Mouse (Mus musculus): ENCODE measurements around the gene Psmd9. TPM values are rescaled to one million over a fixed set of nuclear protein-coding genes. Genes with fewer than 3 reads are reported as not detected.

The Psmd9 gene
- polyA plus RNA-seq (2014; fragmentation: Nextera tagmentation; extraction: Ambion mirVana): 68.3 and 69.0 TPM in 2 replicates

DNA sequence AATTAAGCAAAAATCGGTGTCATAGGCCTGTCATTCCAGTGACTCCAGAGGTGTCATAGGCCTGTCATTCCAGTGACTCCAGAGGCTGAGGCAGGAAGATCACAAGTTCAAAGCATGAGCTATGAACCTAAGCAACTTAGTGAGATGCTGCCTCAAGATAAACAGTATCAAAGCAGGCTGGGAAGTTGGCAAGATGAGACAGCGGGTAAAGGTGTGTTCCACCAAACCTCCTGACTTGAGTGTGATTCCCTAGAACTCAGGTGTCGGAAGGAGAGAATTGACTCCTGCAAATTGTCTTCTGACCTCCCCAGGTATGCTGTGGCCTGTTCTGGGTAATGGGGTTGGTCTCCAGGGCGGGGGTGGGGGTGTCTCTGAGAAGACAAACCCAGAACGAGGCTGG is at the start of gene Psmd9:
Psmd9 (plus strand) TSS at position 130 of the 400 bp plus-strand sequence.
- 0 out of 2 replicates have a peak, but pooled peaks cover 2% of the 10 kb centered on the region for H3K4me1 ChIP-seq (ENCODE audit: control insufficient read depth, insufficient read depth, low read length)
- DNase-seq (ENCODE audit: low spot score): no peak
- no peaks in the 10 kb centered on the region for H3K27me3 ChIP-seq (ENCODE audit: control insufficient read depth, insufficient read depth, low read length)
- no peaks in the 10 kb centered on the region for H3K9me3 ChIP-seq (ENCODE audit: control insufficient read depth, low read length)
- no peak within 1 kb of the TSS for H3K4me2 ChIP-seq (ENCODE audit: low read depth)
- H3K9ac ChIP-seq (ENCODE audit: low read length): no peak within 1 kb of the TSS
- 82% methylated on average over 5 of the region's 5 CpGs for WGBS
- no peak for ATAC-seq (ENCODE audit: insufficient read depth, low FRiP score, low TSS enrichment)
- H3K4me3 ChIP-seq (ENCODE audit: low read depth, low read length): no peak within 1 kb of the TSS
- H3K36me3 ChIP-seq (ENCODE audit: control insufficient read depth, insufficient read depth, low read length): peaks cover 9% of the 10 kb centered on the region
- no peak within 1 kb of the TSS for H3K27ac ChIP-seq (ENCODE audit: low read depth, low read length)

DNA sequence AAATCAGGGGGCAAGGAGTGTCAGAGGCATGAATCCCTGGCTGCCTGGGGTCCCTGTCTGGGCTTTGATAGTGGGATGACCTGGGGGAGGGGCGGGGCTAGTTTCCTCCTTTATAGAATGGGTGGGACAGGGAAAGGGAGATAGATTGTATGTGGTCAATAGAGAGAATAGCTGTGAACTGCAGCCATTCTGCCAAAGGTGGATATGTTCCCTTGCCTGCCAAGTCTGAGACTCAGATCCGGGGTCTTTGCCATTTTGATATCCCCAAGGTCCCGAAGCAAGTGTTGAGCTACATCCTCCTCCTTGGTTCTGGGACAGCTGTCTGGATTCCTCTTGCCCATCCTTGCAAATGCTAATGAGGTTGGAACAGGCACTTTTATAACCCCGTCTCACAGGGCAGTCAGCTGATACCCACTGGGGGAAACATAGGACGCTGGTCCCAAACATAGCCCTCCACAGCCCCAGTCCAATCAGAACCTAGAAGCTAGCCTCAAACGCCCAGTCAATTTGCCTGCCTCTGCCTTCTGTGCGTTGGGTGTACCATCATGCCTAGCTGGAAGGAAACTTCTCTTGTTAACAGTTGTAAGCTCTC is 48.5 kb upstream of the Psmd9 start:
- H3K9ac ChIP-seq (ENCODE audit: low read length): no peak overlapping the region
- H3K36me3 ChIP-seq (ENCODE audit: control insufficient read depth, insufficient read depth, low read length): no peaks in the 10 kb centered on the region
- no peak overlapping the region for H3K27ac ChIP-seq (ENCODE audit: low read depth, low read length)
- WGBS: 48% methylated on average over 7 of the region's 7 CpGs
- no peak overlapping the region for H3K4me3 ChIP-seq (ENCODE audit: low read depth, low read length)
- DNase-seq (ENCODE audit: low spot score): no peak
- no peak for ATAC-seq (ENCODE audit: insufficient read depth, low FRiP score, low TSS enrichment)
- H3K27me3 ChIP-seq (ENCODE audit: control insufficient read depth, insufficient read depth, low read length): no peaks in the 10 kb centered on the region
- peaks cover 4% of the 10 kb centered on the region; the same call in 1 of the 2 replicates for H3K4me1 ChIP-seq (ENCODE audit: control insufficient read depth, insufficient read depth, low read length)
- no peak overlapping the region for H3K4me2 ChIP-seq (ENCODE audit: low read depth)
- 0 out of 2 replicates have a peak, but pooled peaks cover 2% of the 10 kb centered on the region for H3K9me3 ChIP-seq (ENCODE audit: control insufficient read depth, low read length)

GRCm38 (mm10) chr5:123122181-123122580 is 47.0 kb upstream of the Psmd9 start:
- Histone ChIP-seq H3K36me3 (ENCODE audit: control insufficient read depth, insufficient read depth, low read length) (no peaks in the 10 kb centered on the region), H3K4me1 (ENCODE audit: control insufficient read depth, insufficient read depth, low read length) (peaks cover 4% of the 10 kb centered on the region; the same call in 1 of the 2 replicates), H3K4me2 (ENCODE audit: low read depth) (no peak overlapping the region), H3K27ac (ENCODE audit: low read depth, low read length) (no peak overlapping the region), H3K9me3 (ENCODE audit: control insufficient read depth, low read length) (0 out of 2 replicates have a peak, but pooled peaks cover 2% of the 10 kb centered on the region), H3K9ac (ENCODE audit: low read length) (no peak overlapping the region), H3K27me3 (ENCODE audit: control insufficient read depth, insufficient read depth, low read length) (no peaks in the 10 kb centered on the region), H3K4me3 (ENCODE audit: low read depth, low read length) (no peak overlapping the region)
- no peak for ATAC-seq (ENCODE audit: insufficient read depth, low FRiP score, low TSS enrichment)
- DNase-seq (ENCODE audit: low spot score): no peak
- 90% methylated on average over 4 of the region's 4 CpGs for WGBS

DNA sequence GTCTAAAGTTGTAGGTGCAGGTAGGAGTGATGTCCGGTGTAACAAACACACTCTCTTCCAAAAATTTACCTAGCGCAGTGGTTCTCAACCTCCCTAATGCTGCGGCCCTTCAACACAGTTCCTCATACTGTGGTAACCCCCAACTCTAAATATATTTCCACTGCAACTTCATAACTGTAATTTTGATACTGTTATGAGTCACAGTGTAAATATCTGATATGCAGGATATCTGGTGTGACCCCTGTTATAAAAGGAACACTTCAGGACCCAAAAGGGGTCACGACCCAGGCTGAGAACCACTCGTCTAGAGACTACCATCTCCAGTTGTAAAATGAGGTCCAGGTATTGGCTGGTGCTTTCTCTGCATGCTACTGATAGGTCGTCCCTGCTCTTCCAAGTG is 44.1 kb upstream of the Psmd9 start:
- Histone ChIP-seq H3K27me3 (ENCODE audit: control insufficient read depth, insufficient read depth, low read length) (no peaks in the 10 kb centered on the region), H3K36me3 (ENCODE audit: control insufficient read depth, insufficient read depth, low read length) (no peaks in the 10 kb centered on the region), H3K9ac (ENCODE audit: low read length) (no peak overlapping the region), H3K4me1 (ENCODE audit: control insufficient read depth, insufficient read depth, low read length) (peaks cover 4% of the 10 kb centered on the region; the same call in 1 of the 2 replicates), H3K27ac (ENCODE audit: low read depth, low read length) (no peak overlapping the region), H3K4me2 (ENCODE audit: low read depth) (no peak overlapping the region), H3K4me3 (ENCODE audit: low read depth, low read length) (no peak overlapping the region), H3K9me3 (ENCODE audit: control insufficient read depth, low read length) (0 out of 2 replicates have a peak, but pooled peaks cover 2% of the 10 kb centered on the region)
- no peak for DNase-seq (ENCODE audit: low spot score)
- 82% methylated on average over 6 of the region's 6 CpGs for WGBS
- no peak for ATAC-seq (ENCODE audit: insufficient read depth, low FRiP score, low TSS enrichment)

GRCm38 (mm10) chr5:123125638-123126406 is 43.4 kb upstream of the Psmd9 start:
- Histone ChIP-seq H3K4me2 (ENCODE audit: low read depth) (no peak overlapping the region), H3K4me1 (ENCODE audit: control insufficient read depth, insufficient read depth, low read length) (peaks cover 2% of the 10 kb centered on the region; the same call in 1 of the 2 replicates), H3K27ac (ENCODE audit: low read depth, low read length) (no peak overlapping the region), H3K27me3 (ENCODE audit: control insufficient read depth, insufficient read depth, low read length) (no peaks in the 10 kb centered on the region), H3K4me3 (ENCODE audit: low read depth, low read length) (no peak overlapping the region), H3K9me3 (ENCODE audit: control insufficient read depth, low read length) (0 out of 2 replicates have a peak, but pooled peaks cover 2% of the 10 kb centered on the region), H3K36me3 (ENCODE audit: control insufficient read depth, insufficient read depth, low read length) (no peaks in the 10 kb centered on the region), H3K9ac (ENCODE audit: low read length) (no peak overlapping the region)
- WGBS: 87% methylated on average over 18 of the region's 18 CpGs
- ATAC-seq (ENCODE audit: insufficient read depth, low FRiP score, low TSS enrichment) (no peak), DNase-seq (ENCODE audit: low spot score) (no peak)

DNA sequence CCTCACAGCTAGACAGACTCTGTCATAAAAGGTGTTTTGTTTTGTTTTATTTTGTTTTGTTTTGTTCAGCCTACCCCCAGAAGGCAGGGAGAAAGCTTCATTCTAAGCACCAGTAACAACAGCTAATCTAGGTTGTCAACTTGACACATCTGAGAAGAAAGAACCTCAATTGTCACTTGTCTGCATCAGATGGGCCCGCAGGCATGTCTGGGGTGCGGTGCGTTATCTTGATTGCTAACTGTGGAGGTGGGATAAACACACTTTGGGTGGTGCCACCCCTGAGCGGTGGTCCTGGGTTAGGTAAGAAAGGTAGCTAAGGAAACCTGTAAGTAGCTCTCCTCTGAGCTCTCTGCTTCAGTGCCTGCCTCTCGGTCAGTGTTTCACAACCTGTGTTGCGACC is 42.2 kb upstream of the Psmd9 start:
- H3K9ac ChIP-seq (ENCODE audit: low read length): no peak overlapping the region
- no peak overlapping the region for H3K4me3 ChIP-seq (ENCODE audit: low read depth, low read length)
- H3K4me1 ChIP-seq (ENCODE audit: control insufficient read depth, insufficient read depth, low read length): peaks cover 2% of the 10 kb centered on the region; the same call in 1 of the 2 replicates
- no peak for DNase-seq (ENCODE audit: low spot score)
- 81% methylated on average over 6 of the region's 6 CpGs for WGBS
- ATAC-seq (ENCODE audit: insufficient read depth, low FRiP score, low TSS enrichment): no peak
- H3K36me3 ChIP-seq (ENCODE audit: control insufficient read depth, insufficient read depth, low read length): no peaks in the 10 kb centered on the region
- H3K27ac ChIP-seq (ENCODE audit: low read depth, low read length): no peak overlapping the region
- H3K27me3 ChIP-seq (ENCODE audit: control insufficient read depth, insufficient read depth, low read length): no peaks in the 10 kb centered on the region
- 0 out of 2 replicates have a peak, but pooled peaks cover 2% of the 10 kb centered on the region for H3K9me3 ChIP-seq (ENCODE audit: control insufficient read depth, low read length)
- no peak overlapping the region for H3K4me2 ChIP-seq (ENCODE audit: low read depth)

GRCm38 (mm10) chr5:123128426-123129169 is 40.6 kb upstream of the Psmd9 start:
- Histone ChIP-seq H3K4me3 (ENCODE audit: low read depth, low read length) (no peak overlapping the region), H3K9ac (ENCODE audit: low read length) (no peak overlapping the region), H3K36me3 (ENCODE audit: control insufficient read depth, insufficient read depth, low read length) (no peaks in the 10 kb centered on the region), H3K4me1 (ENCODE audit: control insufficient read depth, insufficient read depth, low read length) (peaks cover 12% of the 10 kb centered on the region), H3K27me3 (ENCODE audit: control insufficient read depth, insufficient read depth, low read length) (no peaks in the 10 kb centered on the region), H3K4me2 (ENCODE audit: low read depth) (no peak overlapping the region), H3K9me3 (ENCODE audit: control insufficient read depth, low read length) (no peaks in the 10 kb centered on the region), H3K27ac (ENCODE audit: low read depth, low read length) (no peak overlapping the region)
- no peak for ATAC-seq (ENCODE audit: insufficient read depth, low FRiP score, low TSS enrichment)
- 61% methylated on average over 10 of the region's 10 CpGs for WGBS
- no peak for DNase-seq (ENCODE audit: low spot score)

DNA sequence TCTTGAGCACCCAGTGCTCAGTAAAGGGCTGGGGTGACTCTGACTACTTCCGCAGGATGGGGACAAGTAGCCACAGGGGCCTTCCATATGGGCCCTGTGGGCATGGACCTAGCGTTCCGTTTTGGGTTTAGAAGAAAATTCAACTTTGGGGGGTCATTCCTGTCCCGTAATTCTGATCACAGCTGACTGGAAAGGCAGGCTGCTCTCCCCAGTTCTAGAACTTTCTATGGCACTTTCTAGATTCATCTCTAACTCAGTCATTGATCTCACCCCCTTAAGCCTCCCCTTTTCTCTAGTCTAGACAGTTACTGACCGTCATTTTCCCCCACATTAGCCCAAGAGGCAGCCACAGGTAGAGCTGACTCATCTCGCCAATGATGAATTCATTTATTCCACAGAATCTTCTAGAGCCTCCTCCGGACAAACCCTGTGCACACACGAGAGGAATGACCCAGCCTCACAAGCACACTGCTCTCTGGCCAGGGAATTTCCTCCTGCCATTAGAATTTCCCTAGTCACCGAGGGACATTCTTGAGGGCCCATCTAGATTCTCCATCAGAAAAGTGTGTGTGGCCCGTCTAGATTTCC is 39.9 kb upstream of the Psmd9 start:
- H3K9me3 ChIP-seq (ENCODE audit: control insufficient read depth, low read length): no peaks in the 10 kb centered on the region
- no peak overlapping the region for H3K9ac ChIP-seq (ENCODE audit: low read length)
- H3K4me1 ChIP-seq (ENCODE audit: control insufficient read depth, insufficient read depth, low read length): peaks cover 19% of the 10 kb centered on the region
- ATAC-seq (ENCODE audit: insufficient read depth, low FRiP score, low TSS enrichment) (no peak), DNase-seq (ENCODE audit: low spot score) (no peak)
- H3K4me3 ChIP-seq (ENCODE audit: low read depth, low read length): no peak overlapping the region
- no peaks in the 10 kb centered on the region for H3K27me3 ChIP-seq (ENCODE audit: control insufficient read depth, insufficient read depth, low read length)
- H3K4me2 ChIP-seq (ENCODE audit: low read depth): no peak overlapping the region
- WGBS: 90% methylated on average over 10 of the region's 10 CpGs
- H3K27ac ChIP-seq (ENCODE audit: low read depth, low read length): no peak overlapping the region
- H3K36me3 ChIP-seq (ENCODE audit: control insufficient read depth, insufficient read depth, low read length): peaks cover 1% of the 10 kb centered on the region; the same call in 1 of the 2 replicates
